Mouse (Mus musculus): ENCODE results near the gene Trim72.

The Trim72 gene

DNA sequence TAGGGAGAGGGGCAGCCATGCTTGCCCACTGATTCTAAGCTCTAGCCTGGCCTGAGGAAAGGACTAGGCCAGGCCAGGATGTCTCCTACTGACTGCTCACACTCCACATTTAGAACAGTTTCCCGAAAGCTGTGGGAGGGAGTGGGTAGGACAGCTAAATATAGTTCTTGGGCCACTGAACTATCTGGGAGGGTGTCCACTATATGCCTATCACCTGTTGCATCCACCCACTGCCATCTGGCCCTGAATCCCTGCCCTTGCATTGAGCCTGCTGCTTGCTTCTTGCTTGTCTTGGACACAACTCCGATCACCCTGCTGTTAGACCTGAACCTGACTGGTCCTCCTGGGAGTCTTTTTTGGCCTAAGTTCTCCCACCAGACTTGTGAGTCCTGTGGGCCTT, at the start of gene Trim72:
TSS of gene Trim72 (plus strand) at position 262 of the 400 bp plus-strand sequence.
- DNase-seq (ENCODE audit: inconsistent ontology term): no peak

DNA sequence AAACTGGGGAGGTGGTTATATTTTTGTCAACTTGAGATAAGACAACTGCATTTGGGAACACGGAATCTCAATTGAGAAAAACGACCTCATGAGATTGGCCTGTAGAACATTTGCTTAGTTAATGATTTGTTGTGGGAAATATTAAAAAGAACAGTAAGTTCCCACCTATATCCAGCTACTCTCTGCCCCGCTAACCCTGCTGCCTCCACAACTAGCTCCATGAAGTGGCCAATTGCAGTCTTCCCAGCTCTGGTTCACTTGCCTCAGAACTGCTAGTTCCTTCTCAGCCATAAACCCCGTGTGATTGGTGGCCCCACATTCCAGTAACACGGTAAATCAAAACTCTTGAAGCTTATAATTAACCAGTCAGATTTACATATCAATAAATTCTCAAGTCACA, 44.4 kb upstream of the Trim72 start:
- DNase-seq (ENCODE audit: inconsistent ontology term): no peak

DNA sequence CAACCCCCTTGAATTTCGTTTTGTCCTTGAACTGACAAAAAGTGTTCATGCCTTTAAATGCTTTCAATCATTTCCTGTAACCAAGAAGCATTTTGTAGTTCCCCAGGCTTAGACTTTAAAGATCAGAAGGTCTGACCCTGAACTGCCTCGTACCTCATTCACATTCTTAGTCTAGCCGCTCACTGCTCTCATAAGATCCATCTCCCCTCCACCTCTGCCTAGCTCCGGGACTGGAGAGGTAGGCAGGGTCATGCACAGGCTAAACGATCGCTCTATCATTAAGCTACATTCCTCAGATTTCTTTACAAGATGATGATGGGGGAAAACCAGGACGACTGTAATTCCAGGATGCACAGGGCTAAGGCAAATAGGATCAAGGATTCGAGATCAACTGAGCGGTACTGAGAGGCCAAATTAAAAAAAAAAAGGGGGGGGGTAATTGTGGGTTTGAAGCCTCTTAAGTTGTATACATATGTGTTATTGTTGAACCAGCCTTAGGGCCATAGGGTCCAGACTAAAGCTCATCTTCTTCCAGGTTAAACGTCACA, 37.3 kb upstream of the Trim72 start:
- no peak for DNase-seq (ENCODE audit: inconsistent ontology term)

DNA sequence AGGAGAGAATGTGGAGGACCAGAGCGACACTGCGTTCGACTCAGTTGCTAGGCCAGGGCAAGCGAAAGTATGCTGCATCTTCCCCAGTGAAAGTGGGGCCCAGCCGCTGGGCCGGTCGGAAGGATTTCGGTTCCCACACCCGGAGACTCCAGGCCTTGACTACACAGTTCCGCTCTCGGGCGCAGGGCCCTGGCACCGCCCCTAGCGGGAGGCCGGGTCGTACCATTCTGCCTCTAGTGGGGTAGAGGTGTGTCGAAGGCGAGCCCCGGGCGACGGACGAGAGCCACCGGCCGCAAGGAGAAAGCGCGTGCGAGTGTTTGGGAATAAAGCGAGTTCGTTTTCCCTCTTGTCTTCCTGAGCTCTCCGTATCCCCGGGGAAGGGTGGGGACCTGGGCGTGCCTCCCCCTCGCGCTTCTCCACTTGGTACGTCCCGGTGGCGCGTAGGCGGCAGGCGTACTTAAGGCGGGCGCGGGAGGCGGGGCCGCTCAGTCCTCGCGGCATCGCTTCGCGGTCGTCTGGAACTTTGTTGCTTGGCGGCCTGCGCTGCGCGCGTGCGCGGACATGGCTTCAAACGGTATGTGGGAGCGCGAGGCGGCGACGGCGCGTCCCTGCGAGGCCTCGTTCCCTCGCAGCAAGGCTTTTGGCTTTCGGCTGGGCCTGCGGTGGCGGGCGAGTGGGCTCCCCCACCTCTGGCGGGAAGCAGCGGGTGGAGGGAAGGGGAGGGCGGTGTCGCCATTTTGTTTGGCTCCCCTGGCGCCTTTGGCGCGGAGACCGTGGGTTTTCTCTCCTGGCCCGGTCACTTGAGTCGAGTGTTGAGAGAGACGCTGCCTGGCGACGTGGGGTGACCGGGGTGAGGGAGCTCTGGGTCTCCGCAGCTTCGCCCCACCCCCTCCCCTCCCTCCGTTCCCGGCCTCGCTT, 36.5 kb upstream of the Trim72 start, which contains the start of gene Fus:
TSS of gene Fus (plus strand) at position 454 of the 918 bp plus-strand sequence.
- peak; percentile 97 for DNase-seq (ENCODE audit: inconsistent ontology term)

DNA sequence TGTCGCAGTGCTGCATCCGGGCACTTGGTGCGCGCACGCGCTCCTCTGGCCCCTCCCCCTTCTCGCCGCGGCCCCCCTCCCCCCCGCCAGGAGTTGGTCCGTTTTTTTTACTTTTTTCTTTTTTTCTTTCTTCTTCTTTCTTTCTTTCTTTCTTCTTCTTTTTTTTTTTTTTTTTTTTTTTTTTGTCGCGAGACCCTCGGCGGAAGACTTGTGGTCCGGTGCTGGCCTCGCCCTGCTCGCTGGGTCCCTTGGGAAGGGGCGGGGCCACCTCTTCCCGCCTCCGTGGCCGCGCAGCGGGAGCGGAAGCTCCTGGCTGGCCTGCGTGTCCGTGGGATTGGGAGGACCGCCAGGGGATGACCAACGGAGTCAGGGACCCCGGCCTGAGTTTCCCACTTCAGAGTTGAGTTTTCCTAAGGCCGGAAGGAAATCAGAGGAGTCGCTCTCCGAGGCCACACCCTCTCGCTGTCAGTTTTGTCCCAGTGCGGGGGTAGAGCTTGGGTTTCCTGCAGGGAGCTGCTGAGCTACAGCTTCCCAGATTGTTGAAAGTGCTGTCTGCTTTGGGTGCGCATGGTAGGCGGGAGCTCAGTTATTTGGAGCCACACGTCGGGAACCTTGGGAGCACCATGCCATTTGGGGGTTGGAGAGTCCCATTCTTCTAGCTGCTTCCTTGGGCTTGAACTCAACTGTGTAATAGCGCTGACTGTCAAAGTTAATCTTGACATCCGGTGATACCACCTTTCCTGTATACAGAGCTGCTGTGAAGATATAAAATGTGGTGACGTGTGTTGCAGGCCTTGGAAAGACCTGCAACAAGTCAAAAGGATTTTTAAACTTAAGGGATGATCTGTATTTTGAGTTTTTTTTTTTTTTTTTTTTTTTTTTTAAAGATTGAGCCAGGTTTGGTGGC, 35.6 kb upstream of the Trim72 start:
- DNase-seq (ENCODE audit: inconsistent ontology term): peak; percentile 91

DNA sequence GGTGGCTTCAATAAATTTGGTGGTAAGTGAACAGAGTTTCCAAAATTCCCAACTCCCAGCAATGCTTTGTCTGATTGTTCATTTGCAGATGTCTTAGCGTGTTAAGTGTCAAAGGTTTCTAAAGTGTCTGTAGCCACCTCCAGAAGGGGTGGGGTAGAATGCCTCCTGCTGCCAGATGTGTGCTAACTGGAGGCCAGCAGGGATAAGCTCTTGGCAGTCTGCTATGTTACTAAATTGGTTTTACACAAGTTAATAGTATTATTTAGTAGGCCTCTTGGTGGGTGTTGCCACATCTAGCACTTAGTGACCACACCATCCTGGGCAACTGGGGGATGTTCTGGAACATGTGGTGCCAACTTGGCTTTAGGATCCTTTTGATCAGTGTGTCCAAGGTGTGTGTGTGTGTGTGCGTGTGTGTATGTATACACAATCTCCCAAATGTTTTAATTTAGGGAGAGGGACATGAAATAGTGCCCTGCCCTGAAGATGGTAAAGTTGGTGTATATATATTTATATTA, 29.3 kb upstream of the Trim72 start:
- no peak for DNase-seq (ENCODE audit: inconsistent ontology term)

DNA sequence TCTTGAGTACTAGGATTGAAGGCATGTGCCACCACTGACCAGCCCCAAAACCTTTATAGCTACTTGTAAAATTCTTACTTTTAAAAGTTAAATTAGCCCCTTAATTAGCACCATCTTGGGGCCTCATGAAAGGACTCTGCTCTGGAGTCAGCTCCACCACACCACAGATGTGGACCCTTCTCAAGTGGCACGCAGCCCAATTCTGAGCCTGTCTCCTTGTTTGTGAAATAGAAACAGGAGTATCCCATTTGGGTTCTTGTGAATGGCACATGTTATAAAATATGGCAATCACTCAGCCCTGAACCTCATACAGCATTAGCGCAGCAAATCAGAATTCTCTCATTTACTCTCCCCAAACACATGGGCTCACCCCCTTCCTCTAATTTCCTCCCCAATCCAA, 24.9 kb upstream of the Trim72 start:
- no peak for DNase-seq (ENCODE audit: inconsistent ontology term)

DNA sequence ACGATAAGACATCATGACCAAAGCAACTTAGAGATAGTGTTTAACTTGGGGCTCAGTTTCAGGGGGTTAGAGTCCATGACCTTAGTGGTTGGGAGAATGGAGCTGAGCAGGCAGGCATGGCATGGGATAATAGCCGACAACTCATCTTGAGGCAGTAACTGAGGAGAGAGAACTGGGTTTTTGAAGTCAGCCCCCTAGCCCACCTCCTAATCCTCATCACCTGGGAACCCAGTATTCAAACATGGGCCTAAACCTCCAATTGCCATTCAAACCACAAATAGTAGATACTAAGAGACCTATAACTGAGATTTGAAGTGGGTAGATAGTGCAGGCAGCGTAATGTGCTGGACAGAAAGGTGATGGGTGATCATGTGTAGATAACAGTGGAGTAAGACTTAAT, 23.1 kb upstream of the Trim72 start:
- no peak for DNase-seq (ENCODE audit: inconsistent ontology term)

DNA sequence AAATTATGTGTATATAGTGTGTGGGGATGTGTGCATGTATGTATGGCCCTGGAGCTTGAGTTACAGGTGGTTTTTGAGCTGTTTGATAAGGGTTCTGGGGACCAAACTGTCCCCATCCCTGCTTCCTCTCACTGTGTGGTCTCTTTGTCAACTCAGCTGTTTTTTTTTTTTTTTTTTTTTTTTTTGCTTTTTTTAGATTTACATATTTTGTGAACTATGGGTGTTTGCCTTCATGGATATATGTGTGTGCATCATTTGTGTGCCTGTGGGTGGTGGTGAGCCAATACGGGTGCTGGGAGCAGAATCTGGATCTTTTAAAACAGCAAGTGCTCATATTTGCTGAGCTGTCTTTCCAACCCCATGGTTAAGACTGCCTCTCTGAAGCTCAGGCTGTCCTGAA, 14.8 kb upstream of the Trim72 start:
- no peak for DNase-seq (ENCODE audit: inconsistent ontology term)

DNA sequence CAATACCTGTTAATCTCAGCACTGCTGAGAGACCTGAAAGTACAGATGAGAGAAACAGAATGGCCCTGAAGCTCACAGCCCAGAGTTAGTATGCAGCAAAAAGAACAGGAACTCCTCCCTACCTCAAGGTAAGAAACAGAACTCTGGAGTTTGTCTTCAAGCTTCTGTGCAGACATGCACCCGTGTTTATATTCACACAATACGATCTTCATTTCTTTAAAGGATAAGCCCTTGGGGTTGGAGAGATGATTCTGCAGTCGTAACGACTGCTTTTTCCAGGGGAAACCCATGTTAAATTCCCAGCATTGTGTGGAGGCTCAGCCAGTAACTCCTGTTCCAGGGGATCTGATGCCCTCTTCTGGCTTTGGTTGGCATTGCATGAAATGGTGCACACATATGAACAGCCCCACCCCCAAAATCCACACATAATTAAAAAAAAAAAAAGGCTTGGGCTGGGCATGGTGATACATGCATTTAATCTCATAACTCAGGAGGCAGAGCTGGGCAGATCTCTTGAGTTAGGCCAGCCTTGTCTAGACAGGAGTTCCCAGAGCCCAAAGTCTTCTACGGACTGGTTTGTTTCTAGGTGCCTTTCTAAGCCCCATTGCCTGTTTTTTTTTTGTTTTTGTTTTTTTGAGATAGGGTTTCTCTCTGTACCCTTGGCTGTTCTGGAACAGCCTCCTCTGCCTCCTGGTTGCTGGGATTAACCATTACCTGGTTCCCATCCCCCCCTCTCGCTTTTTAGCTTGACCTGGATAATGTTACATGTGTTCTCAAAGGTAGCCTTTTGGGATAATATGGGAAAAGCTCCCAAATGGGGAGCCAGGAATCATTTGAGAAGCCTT, 11.9 kb upstream of the Trim72 start:
- DNase-seq (ENCODE audit: inconsistent ontology term): peak; percentile 42

DNA sequence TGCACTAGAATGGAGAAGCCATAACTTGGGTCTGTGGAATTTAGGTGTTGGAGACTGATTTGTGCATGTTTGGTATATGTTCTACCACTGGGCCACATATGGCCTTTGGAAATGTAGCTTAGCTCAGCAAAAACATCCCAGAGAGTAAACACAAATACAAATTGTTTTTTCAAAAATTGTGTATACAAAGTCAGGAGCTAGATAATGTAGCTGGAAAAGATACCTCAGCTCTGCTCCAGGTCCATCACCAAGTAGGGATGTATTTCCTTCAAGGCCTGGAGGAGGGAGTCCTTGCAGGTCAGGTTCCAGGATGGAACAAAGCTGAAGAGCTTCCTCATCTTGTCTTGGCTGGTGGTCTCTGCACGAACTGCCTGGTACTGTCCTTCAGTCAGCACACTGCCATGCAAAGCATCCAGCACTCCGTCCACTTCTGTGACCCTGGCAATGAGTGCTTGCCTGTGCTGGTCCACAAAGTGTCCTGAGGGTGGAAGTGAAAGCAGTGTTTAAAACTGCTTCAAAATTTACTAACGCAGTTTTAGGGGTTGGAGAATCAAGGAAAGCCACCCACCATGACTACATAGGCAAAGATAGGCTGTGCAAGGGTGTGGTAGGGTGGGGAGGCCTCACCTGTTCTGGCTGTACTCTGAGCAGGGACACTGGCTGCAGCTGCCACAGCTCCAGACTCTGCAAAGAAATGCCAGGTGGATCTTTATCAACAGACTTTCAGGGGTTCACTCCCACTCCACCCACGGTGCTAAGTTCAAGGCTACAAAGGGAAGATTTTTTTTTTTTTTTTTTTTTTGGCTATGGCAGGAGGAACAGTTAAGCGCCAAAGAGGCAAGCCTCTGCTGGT, 11.0 kb upstream of the Trim72 start:
- no peak for DNase-seq (ENCODE audit: inconsistent ontology term)

DNA sequence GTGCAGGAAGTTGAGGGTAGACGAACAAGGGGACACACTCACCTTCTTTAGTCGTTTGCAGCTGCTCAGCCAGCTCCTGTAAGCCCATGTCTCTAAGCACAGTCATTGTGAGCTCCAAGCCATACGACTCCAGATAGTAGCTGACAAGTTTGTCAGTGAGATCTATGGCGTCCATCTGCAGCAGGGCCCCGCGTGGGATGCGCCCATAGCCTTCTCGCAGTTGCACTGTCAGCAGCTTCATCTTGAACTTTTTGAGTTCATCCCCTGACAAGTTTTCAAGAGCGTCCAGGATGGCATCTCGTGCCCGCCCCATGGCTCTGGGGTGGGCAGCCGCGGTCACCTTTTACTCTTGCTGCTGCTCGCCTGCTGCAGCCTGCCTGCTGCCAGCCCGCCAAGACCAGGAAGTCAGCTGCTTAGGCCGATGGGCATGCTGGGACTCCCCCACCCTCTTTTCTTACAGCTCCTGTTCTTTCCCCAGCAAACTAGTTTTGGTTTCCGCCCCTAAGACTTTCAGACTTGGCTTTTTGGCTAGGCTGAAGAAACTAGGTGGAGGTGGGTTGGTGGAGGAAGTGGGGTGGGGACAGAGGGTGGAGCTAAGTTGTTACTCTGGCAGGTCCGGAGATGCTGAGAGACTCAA, 10.3 kb upstream of the Trim72 start, which contains the start of gene Pycard:
TSS of gene Pycard (minus strand) at position 527 of the 637 bp plus-strand sequence.
- no peak for DNase-seq (ENCODE audit: inconsistent ontology term)

DNA sequence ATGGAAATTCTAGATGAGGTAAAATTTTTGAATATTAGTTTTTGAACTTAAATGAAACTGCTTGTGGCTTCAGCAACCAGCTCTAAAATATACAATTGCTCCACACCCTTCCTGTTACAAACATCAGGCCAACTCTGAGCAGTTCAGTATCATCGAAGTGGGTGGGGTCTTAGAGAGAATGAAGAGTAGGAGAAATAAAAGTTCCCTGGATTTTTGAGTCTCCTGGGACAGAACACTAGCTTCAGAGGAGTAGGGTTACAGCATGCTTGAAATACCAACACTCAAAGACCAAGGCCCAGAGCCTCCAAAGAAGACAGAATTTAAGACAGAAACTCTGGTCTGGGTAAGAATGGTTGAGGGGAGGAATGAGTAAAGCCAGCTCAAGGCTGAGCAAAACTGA, 4.3 kb upstream of the Trim72 start:
- no peak for DNase-seq (ENCODE audit: inconsistent ontology term)

DNA sequence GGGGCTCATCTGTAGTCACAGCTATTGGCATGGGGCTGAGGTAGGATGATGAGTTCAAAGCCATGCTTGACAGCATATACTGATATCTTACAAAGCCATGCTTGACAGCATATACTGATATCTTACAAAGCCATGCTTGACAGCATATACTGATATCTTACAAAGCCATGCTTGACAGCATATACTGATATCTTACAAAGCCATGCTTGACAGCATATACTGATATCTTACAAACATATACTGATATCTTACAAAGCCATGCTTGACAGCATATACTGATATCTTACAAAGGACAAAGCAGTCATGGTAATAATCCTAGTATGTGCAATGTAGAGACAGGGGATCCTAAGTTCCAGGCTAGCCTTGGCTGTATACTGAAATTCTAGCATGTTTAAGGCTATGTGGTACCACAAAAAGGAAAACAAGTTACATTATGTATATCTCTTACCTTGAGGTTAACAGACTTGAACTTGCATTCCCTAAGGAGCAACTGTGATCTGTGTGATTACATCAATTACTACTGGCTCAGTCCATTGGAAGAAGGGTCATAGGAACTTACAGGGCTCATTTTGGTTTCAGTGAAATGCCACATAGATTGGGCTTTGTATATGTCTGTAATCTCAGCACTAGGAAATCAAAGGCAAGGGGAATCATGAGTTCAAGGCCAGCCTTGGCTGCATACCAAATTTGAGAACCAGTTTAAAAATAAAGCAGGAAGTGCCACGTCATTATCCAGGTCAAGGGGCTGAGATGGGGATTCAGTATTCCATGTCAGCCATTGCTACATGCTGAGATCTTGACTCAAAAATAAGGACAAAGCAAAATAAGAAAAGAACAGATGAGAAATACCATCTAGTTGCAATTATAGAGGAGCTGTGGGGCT, 3.4 kb upstream of the Trim72 start:
- DNase-seq (ENCODE audit: inconsistent ontology term): no peak

DNA sequence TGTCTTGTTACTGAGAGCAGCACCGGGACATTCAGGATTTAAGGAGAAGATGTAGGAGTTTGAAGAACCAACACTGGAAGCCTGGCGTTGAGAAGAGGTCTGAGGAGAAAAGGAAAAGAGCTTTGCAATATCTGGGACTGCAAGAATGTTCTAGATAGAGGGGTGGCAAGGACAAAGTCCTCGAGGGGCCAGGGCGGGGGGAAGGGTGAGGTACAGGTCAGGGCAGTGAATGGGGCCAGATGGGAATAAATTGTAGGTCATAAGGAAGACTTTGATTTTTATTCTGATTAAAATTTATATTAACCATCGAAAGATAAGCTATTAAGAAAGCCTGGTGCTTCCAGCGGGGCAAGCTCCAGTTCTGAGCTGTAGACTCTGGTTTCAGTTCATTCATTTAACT, 651 bp upstream of the Trim72 start:
- DNase-seq (ENCODE audit: inconsistent ontology term): no peak

DNA sequence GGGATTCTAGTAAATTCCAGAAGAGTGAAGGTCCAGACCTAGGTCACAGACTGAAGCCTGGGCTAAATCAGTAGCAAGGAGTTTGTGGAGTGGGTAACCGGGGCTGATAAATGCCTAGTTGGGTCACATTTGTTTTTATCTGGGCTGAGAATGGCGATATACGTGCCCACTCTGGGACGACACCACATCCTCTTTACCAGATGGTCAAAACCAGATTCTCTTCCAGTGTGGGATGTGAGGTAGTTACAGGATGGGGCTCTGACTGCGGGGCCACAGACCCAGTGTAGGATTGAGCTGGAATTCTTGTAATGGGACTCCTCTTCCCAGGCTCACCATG, 369 bp downstream of the Trim72 start:
- no peak for DNase-seq (ENCODE audit: inconsistent ontology term)

DNA sequence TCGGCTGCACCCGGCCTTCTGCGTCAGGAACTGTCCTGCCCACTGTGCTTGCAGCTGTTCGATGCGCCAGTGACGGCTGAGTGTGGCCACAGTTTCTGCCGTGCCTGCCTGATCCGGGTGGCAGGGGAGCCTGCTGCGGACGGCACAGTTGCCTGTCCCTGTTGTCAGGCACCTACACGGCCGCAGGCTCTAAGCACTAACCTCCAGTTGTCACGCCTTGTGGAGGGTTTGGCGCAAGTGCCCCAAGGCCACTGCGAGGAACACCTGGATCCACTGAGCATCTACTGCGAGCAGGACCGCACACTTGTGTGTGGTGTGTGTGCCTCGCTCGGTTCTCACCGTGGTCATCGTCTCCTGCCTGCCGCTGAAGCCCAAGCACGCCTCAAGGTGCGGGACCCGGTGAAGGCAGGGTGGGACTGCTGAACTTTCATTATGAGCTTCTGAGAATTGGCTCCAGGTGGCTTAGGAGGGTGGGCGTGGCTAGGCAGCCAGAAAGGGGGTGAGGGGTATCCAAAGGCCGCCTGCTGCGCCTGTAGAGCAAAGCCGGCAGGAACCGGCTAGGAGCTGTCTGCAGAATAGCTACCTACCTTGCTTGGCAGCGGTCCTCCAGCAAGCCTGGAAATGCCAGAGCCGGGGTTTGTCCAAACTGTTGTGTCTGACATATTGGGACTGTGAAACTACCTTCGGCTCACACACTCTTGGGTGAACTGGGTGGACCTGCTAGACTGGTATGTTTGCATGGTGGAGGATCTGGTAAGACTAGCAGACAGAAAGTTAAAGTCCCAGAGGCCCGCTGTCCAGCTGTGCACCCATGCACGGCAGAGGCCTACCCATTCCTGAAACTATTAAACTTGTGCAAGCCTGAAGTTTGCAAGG, 976 bp downstream of the Trim72 start:
- no peak for DNase-seq (ENCODE audit: inconsistent ontology term)

DNA sequence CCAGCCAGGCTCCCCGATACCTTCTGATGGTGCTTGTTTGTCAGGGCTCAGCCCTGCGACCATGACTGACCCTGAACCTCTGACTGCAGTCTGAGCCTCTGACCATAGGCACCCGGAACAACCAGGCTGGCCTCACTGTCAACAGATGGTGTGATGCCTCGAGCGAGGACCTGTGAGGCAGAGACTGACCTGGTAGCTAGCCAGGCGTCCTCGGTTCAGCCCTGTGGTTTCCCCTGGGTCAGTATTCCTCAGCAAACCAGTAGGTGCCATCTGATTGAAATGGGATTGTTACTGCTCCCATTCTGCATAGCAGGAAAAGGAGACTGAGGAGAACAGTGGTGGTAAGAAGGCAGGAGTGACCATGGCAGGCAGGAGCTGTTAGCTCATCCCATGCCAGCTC, 2.4 kb downstream of the Trim72 start:
- DNase-seq (ENCODE audit: inconsistent ontology term): no peak

Data from Muller cell, postnatal 12 days (primary cell).